Mouse (Mus musculus): Measurements from ENCODE around the gene Psmd7. TPM values are rescaled to one million over a fixed set of nuclear protein-coding genes. Genes with fewer than 3 reads are reported as not detected.
"Not testable (repeated sequence)": the region's sequence is repeated elsewhere in the genome, so short reads cannot be mapped to it uniquely, and the experiment has no call there.

Psmd7 gene
- polyA plus RNA-seq (2011; ENCODE audit: insufficient read depth, insufficient read length, low replicate concordance, missing spikeins), result 52.1 and 67.1 TPM in 2 replicates

DNA sequence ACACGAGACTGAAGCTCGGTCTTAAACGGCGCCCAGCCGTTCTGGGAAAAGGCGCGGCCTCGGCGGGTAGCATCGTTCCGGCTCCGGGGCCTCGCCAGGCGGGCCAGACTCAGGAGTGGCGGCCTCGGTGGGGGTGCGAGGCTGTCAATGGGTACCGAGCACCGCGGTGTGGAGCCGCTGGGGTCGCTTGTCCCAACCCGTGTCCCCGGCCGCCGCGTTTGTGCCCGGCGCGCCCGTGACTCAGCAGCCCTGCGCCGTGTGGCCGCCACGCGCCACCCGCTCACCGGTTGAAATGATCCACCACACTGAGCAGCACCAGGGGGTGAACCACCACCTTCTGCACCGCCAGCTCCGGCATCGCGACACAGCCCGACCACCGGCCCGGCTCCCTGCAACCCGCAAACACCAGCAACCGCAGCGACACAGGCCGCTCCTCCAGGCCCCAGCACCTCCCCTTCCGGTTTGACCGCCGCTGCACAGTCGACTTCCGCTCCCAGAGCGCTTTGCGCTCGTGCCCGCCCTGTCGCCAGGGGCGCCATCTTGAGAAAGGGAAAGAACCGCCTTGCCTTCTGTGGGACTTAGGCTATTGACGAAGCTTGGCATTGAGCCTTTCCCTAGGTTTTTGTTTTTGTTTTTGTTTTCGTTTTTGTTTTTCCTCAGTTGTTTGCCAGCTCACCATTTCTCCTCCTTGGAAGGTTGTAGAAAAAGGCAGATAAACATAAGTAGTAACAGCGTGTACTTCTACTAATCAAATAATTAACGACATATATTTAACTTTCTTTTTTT is at the start of gene Psmd7:
Gene Psmd7 (minus strand): TSS at position 470 of the 786 bp plus-strand sequence.
- Histone ChIP-seq H3K4me1 (ENCODE audit: control insufficient read depth, insufficient read depth, low read length) (no peaks in the 10 kb centered on the region; the same call in 1 of the 2 replicates), H3K4me3 (replicated peaks; ENCODE audit: control insufficient read depth, low read depth, low read length) (peak within 1 kb of the TSS; percentile 100), H3K27ac (ENCODE audit: control insufficient read depth, insufficient read depth, low read depth, low read length, poor library complexity) (peak within 1 kb of the TSS; percentile 79)
- 2% methylated on average over 65 of the region's 65 CpGs for WGBS
- TF ChIP-seq POLR2A (IDR thresholded peaks at IDR 0.05; ENCODE audit: borderline replicate concordance, control insufficient read depth, low read depth, low read length), result peak; percentile 78; the same call in 1 of the 2 replicates
- no peak; the same call in 1 of the 2 replicates for TF ChIP-seq CTCF (IDR thresholded peaks at IDR 0.05; ENCODE audit: control insufficient read depth, insufficient read depth, low read length)

DNA sequence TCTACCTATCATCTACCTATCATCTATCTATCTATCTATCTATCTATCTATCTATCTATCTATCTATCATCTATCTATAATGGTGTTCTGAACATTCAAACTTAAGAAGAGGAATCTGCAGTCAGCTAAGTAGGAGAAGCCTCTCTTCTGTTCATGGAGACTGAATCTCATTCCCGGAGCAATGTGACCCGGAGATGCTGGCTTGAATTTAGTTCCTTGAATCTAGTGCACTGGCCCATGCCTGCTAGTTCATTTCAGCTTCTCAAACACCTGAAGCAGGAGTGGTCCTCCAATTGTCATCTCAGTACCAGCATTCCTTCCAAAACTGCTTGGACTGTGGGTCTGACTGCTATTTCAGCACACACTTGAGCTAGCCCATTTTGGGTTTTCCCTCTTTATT is 45.5 kb upstream of the Psmd7 start:
- WGBS, result 91% methylated on average over 2 of the region's 2 CpGs
- H3K4me3 ChIP-seq (replicated peaks; ENCODE audit: control insufficient read depth, low read depth, low read length), result no peak overlapping the region
- no peaks in the 10 kb centered on the region for H3K4me1 ChIP-seq (ENCODE audit: control insufficient read depth, insufficient read depth, low read length)
- TF ChIP-seq POLR2A (IDR thresholded peaks at IDR 0.05; ENCODE audit: borderline replicate concordance, control insufficient read depth, low read depth, low read length) (no peak), CTCF (IDR thresholded peaks at IDR 0.05; ENCODE audit: control insufficient read depth, insufficient read depth, low read length) (no peak)
- H3K27ac ChIP-seq (ENCODE audit: control insufficient read depth, insufficient read depth, low read depth, low read length, poor library complexity), result no peak overlapping the region

- Histone ChIP-seq H3K27ac (ENCODE audit: control insufficient read depth, insufficient read depth, low read depth, low read length, poor library complexity) (no peak overlapping the region), H3K4me3 (replicated peaks; ENCODE audit: control insufficient read depth, low read depth, low read length) (no peak overlapping the region), H3K4me1 (ENCODE audit: control insufficient read depth, insufficient read depth, low read length) (no peaks in the 10 kb centered on the region)
- no peak for TF ChIP-seq CTCF (IDR thresholded peaks at IDR 0.05; ENCODE audit: control insufficient read depth, insufficient read depth, low read length)
- no peak for TF ChIP-seq POLR2A (IDR thresholded peaks at IDR 0.05; ENCODE audit: borderline replicate concordance, control insufficient read depth, low read depth, low read length)
- WGBS, result 76% methylated on average over 11 of the region's 11 CpGs
Observed at GRCm38 (mm10) chr8:107629701-107630100, 41.4 kb upstream of the Psmd7 start.

DNA sequence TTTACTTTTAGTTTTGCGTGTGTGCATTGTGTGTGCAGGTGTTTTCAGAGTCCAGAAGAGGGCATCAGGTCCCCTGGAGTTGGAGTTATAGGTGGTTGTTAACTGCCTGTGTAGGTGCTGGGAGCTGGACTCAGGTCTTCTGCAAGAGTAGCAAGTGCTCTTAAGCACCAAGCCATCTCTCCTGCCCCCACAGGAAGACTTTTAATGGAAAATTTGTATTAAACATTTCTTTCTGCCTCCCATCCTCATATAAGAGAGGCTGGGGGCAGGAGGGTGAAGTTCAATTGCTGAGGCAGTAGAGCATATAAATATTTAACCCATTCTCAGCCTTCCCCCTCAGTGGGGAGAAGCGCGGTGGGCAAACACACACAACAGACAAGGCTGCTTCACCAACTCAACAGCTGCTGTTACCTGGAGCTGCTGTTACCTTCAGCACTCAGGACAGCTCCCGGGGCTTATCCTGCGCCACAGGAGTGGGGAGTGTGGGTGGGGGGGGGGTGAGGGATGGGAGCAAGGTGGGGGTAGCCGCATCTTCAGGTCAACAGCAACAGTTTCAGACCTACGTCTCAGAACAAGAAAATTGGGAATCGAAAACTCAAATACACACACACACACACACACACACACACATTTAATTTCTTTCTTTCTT is 40.4 kb upstream of the Psmd7 start:
- no peaks in the 10 kb centered on the region for H3K4me1 ChIP-seq (ENCODE audit: control insufficient read depth, insufficient read depth, low read length)
- 60% methylated on average over 8 of the region's 8 CpGs for WGBS
- TF ChIP-seq POLR2A (IDR thresholded peaks at IDR 0.05; ENCODE audit: borderline replicate concordance, control insufficient read depth, low read depth, low read length), result no peak
- TF ChIP-seq CTCF (IDR thresholded peaks at IDR 0.05; ENCODE audit: control insufficient read depth, insufficient read depth, low read length), result no peak
- no peak overlapping the region for H3K4me3 ChIP-seq (replicated peaks; ENCODE audit: control insufficient read depth, low read depth, low read length)
- H3K27ac ChIP-seq (ENCODE audit: control insufficient read depth, insufficient read depth, low read depth, low read length, poor library complexity), result no peak overlapping the region

- Histone ChIP-seq H3K27ac (ENCODE audit: control insufficient read depth, insufficient read depth, low read depth, low read length, poor library complexity) (no peak overlapping the region), H3K4me1 (ENCODE audit: control insufficient read depth, insufficient read depth, low read length) (no peaks in the 10 kb centered on the region), H3K4me3 (replicated peaks; ENCODE audit: control insufficient read depth, low read depth, low read length) (no peak overlapping the region)
- TF ChIP-seq POLR2A (IDR thresholded peaks at IDR 0.05; ENCODE audit: borderline replicate concordance, control insufficient read depth, low read depth, low read length) (no peak), CTCF (IDR thresholded peaks at IDR 0.05; ENCODE audit: control insufficient read depth, insufficient read depth, low read length) (no peak)
- 88% methylated on average over 9 of the region's 9 CpGs for WGBS
Observed at GRCm38 (mm10) chr8:107627881-107628280, 39.6 kb upstream of the Psmd7 start.

DNA sequence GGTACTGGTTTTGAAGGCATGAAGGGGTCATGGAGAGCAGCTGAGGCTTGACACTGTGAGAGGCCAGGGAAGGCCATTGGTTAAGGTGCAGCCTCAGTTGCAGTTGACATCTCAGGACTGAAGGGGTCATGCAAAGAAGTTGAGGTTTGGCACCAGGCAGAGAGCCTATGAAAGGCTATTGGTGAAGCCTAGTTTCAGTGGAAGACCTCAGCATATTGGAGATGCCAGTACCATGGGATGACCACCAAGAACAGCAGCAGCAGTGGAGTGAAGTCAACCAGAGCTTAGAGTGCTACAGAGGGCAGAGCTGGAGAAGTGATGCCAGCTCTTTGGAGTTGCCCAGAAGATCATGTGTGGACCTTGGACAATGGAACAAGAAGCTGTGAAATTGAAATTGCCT is 36.0 kb upstream of the Psmd7 start:
- H3K27ac ChIP-seq (ENCODE audit: control insufficient read depth, insufficient read depth, low read depth, low read length, poor library complexity); H3K4me3 ChIP-seq (replicated peaks; ENCODE audit: control insufficient read depth, low read depth, low read length); H3K4me1 ChIP-seq (ENCODE audit: control insufficient read depth, insufficient read depth, low read length): not testable (repeated sequence)

GRCm38 (mm10) chr8:107621930-107622623 is 33.8 kb upstream of the Psmd7 start:
- H3K4me1 ChIP-seq (ENCODE audit: control insufficient read depth, insufficient read depth, low read length), result no peaks in the 10 kb centered on the region
- TF ChIP-seq CTCF (IDR thresholded peaks at IDR 0.05; ENCODE audit: control insufficient read depth, insufficient read depth, low read length) (no peak), POLR2A (IDR thresholded peaks at IDR 0.05; ENCODE audit: borderline replicate concordance, control insufficient read depth, low read depth, low read length) (no peak)
- 79% methylated on average over 10 of the region's 10 CpGs for WGBS
- no peak overlapping the region for H3K27ac ChIP-seq (ENCODE audit: control insufficient read depth, insufficient read depth, low read depth, low read length, poor library complexity)
- no peak overlapping the region for H3K4me3 ChIP-seq (replicated peaks; ENCODE audit: control insufficient read depth, low read depth, low read length)

- no peaks in the 10 kb centered on the region for H3K4me1 ChIP-seq (ENCODE audit: control insufficient read depth, insufficient read depth, low read length)
- no peak overlapping the region for H3K4me3 ChIP-seq (replicated peaks; ENCODE audit: control insufficient read depth, low read depth, low read length)
- H3K27ac ChIP-seq (ENCODE audit: control insufficient read depth, insufficient read depth, low read depth, low read length, poor library complexity), result no peak overlapping the region
- no peak for TF ChIP-seq CTCF (IDR thresholded peaks at IDR 0.05; ENCODE audit: control insufficient read depth, insufficient read depth, low read length)
- no peak for TF ChIP-seq POLR2A (IDR thresholded peaks at IDR 0.05; ENCODE audit: borderline replicate concordance, control insufficient read depth, low read depth, low read length)
- 51% methylated on average over 3 of the region's 3 CpGs for WGBS
Observed at GRCm38 (mm10) chr8:107621136-107621535, 32.9 kb upstream of the Psmd7 start.

Measured in bone marrow, adult 2 months (tissue).